In genomic region chr11:8692162-8692535, GRCm38 (mm10) we compare ENCODE assay signal across 12 mouse cellular contexts. TPM values are rescaled to one million over a fixed set of nuclear protein-coding genes. Genes with fewer than 3 reads are reported as not detected.
DNase-seq lines count a peak whose midpoint lies in the region; ATAC-seq and TF ChIP-seq lines count a peak whose summit lies in the region.
"Had no signal": no experiment of that assay in that cellular context is flagged by ENCODE, and none has a peak within 500 bp of the region (broad histone marks: within the 10 kb centered on the region; RNA-seq: fewer than 3 reads in every experiment).

No protein-coding gene starts in this region.

- H3K27me3 ChIP-seq in heart, embryonic 16.5 days (ENCODE audit: control insufficient read depth, insufficient read depth, low read length): no peaks in the 10 kb centered on the region
- no peaks in the 10 kb centered on the region for H3K27me3 ChIP-seq in neural tube, embryonic 11.5 days (ENCODE audit: control insufficient read depth, insufficient read depth, low read length)
- H3K27me3 ChIP-seq in neural tube, embryonic 15.5 days (replicated peaks): no peaks in the 10 kb centered on the region
- H3K27me3 ChIP-seq in limb, embryonic 11.5 days (ENCODE audit: control insufficient read depth, insufficient read depth, low read length): no peaks in the 10 kb centered on the region
- H3K27me3 ChIP-seq in stomach, postnatal 0 days (ENCODE audit: control insufficient read depth, insufficient read depth, low read length): no peaks in the 10 kb centered on the region

- no peak for DNase-seq in heart, postnatal 4 days
- DNase-seq in neural tube, embryonic 11.5 days (ENCODE audit: low spot score): no peak
- DNase-seq in limb, embryonic 11.5 days (ENCODE audit: low spot score): no peak
- DNase-seq in stomach, postnatal 0 days (ENCODE audit: low spot score): no peak
- no peak for DNase-seq in Muller cell, postnatal 12 days (ENCODE audit: inconsistent ontology term)
- no peak for DNase-seq in spleen, postnatal 4 days (ENCODE audit: low spot score in 2 of 2)
- DNase-seq: adrenal gland, postnatal 25 days; kidney, adult 18-20 months; thymus, postnatal 4 days had no signal

- peak overlapping the region; percentile 78 for H3K27ac ChIP-seq in heart, embryonic 16.5 days (ENCODE audit: low read length)
- no peak overlapping the region for H3K27ac ChIP-seq in neural tube, embryonic 11.5 days (ENCODE audit: low read depth, low read length)
- H3K27ac ChIP-seq in neural tube, embryonic 15.5 days (replicated peaks): no peak overlapping the region
- no peak overlapping the region; the same call in 1 of the 2 replicates for H3K27ac ChIP-seq in limb, embryonic 11.5 days (replicated peaks; ENCODE audit: low read depth, low read length)
- peak overlapping the region; percentile 69 for H3K27ac ChIP-seq in stomach, postnatal 0 days (replicated peaks)

- no peak overlapping the region for H3K4me3 ChIP-seq in heart, embryonic 16.5 days (ENCODE audit: low read length)
- no peak overlapping the region for H3K4me3 ChIP-seq in neural tube, embryonic 11.5 days (ENCODE audit: low read depth, low read length)
- no peak overlapping the region for H3K4me3 ChIP-seq in neural tube, embryonic 15.5 days (replicated peaks)
- no peak overlapping the region for H3K4me3 ChIP-seq in limb, embryonic 11.5 days (ENCODE audit: low read depth, low read length)
- no peak overlapping the region for H3K4me3 ChIP-seq in stomach, postnatal 0 days (ENCODE audit: low read depth, low read length)

- no peak for TF ChIP-seq CTCF in stomach, postnatal 0 days (IDR thresholded peaks at IDR 0.05; ENCODE audit: low read depth)

- no peaks in the 10 kb centered on the region for H3K9me3 ChIP-seq in heart, embryonic 16.5 days (replicated peaks; ENCODE audit: control insufficient read depth, low read length)
- H3K9me3 ChIP-seq in neural tube, embryonic 11.5 days (ENCODE audit: control insufficient read depth, low read length): no peaks in the 10 kb centered on the region
- no peaks in the 10 kb centered on the region for H3K9me3 ChIP-seq in neural tube, embryonic 15.5 days (replicated peaks)
- no peaks in the 10 kb centered on the region for H3K9me3 ChIP-seq in limb, embryonic 11.5 days (ENCODE audit: control insufficient read depth, low read length)
- H3K9me3 ChIP-seq in stomach, postnatal 0 days (ENCODE audit: control insufficient read depth, low read length): no peaks in the 10 kb centered on the region
- H3K9me3 ChIP-seq: G1E had no signal

- peaks cover 25% of the 10 kb centered on the region for H3K4me1 ChIP-seq in heart, embryonic 16.5 days (ENCODE audit: control insufficient read depth, insufficient read depth, low read length)
- H3K4me1 ChIP-seq in neural tube, embryonic 11.5 days (ENCODE audit: control insufficient read depth, insufficient read depth, low read length): peaks cover 14% of the 10 kb centered on the region; the same call in 1 of the 2 replicates
- H3K4me1 ChIP-seq in neural tube, embryonic 15.5 days: peaks cover 22% of the 10 kb centered on the region
- peaks cover 15% of the 10 kb centered on the region for H3K4me1 ChIP-seq in limb, embryonic 11.5 days (ENCODE audit: control insufficient read depth, insufficient read depth, low read length)
- H3K4me1 ChIP-seq in stomach, postnatal 0 days (replicated peaks; ENCODE audit: control insufficient read depth, insufficient read depth): peaks cover 10% of the 10 kb centered on the region

- no peak overlapping the region for H3K9ac ChIP-seq in heart, embryonic 16.5 days (ENCODE audit: low read length)
- no peak overlapping the region for H3K9ac ChIP-seq in neural tube, embryonic 11.5 days (ENCODE audit: low read length)
- H3K9ac ChIP-seq in neural tube, embryonic 15.5 days (replicated peaks): no peak overlapping the region
- no peak overlapping the region for H3K9ac ChIP-seq in limb, embryonic 11.5 days (ENCODE audit: low read length)
- H3K9ac ChIP-seq in stomach, postnatal 0 days (ENCODE audit: low read length): no peak overlapping the region

- no peak for TF ChIP-seq EP300 in stomach, postnatal 0 days (optimal IDR thresholded peaks at IDR 0.05)

- no peaks in the 10 kb centered on the region for H3K36me3 ChIP-seq in heart, embryonic 16.5 days (ENCODE audit: control insufficient read depth, insufficient read depth)
- no peaks in the 10 kb centered on the region for H3K36me3 ChIP-seq in neural tube, embryonic 11.5 days (ENCODE audit: control insufficient read depth, insufficient read depth, low read length)
- no peaks in the 10 kb centered on the region for H3K36me3 ChIP-seq in neural tube, embryonic 15.5 days
- no peaks in the 10 kb centered on the region for H3K36me3 ChIP-seq in limb, embryonic 11.5 days (ENCODE audit: control insufficient read depth, insufficient read depth, low read length)
- H3K36me3 ChIP-seq in stomach, postnatal 0 days (ENCODE audit: control insufficient read depth, insufficient read depth, low read length): no peaks in the 10 kb centered on the region
- H3K36me3 ChIP-seq: G1E had no signal

- 32% methylated on average over 6 of the region's 6 CpGs for WGBS in heart, embryonic 16.5 days
- WGBS in neural tube, embryonic 11.5 days: 68% methylated on average over 6 of the region's 6 CpGs
- 73% methylated on average over 6 of the region's 6 CpGs for WGBS in neural tube, embryonic 15.5 days
- 65% methylated on average over 6 of the region's 6 CpGs for WGBS in limb, embryonic 11.5 days
- 38% methylated on average over 6 of the region's 6 CpGs for WGBS in stomach, postnatal 0 days

- peak overlapping the region; percentile 33 for H3K4me2 ChIP-seq in heart, embryonic 16.5 days (ENCODE audit: low read depth, low read length)
- no peak overlapping the region for H3K4me2 ChIP-seq in neural tube, embryonic 11.5 days (ENCODE audit: low read depth)
- no peak overlapping the region for H3K4me2 ChIP-seq in neural tube, embryonic 15.5 days
- no peak overlapping the region for H3K4me2 ChIP-seq in limb, embryonic 11.5 days (ENCODE audit: low read depth, severe bottlenecking)
- no peak overlapping the region for H3K4me2 ChIP-seq in stomach, postnatal 0 days (replicated peaks; ENCODE audit: low read depth)

- ATAC-seq in heart, embryonic 16.5 days (replicated peaks; ENCODE audit: extremely low read depth, insufficient read depth, low FRiP score): no peak
- 0 out of 2 replicates have a peak, but pooled peaks have one; percentile 6 for ATAC-seq in neural tube, embryonic 11.5 days (ENCODE audit: insufficient read depth, low FRiP score, low TSS enrichment)
- ATAC-seq in neural tube, embryonic 15.5 days (ENCODE audit: low FRiP score): no peak
- peak; percentile 11; the same call in 1 of the 2 replicates for ATAC-seq in limb, embryonic 11.5 days (ENCODE audit: insufficient number of reproducible peaks, low FRiP score, low TSS enrichment, low read depth)
- ATAC-seq in stomach, postnatal 0 days (ENCODE audit: low FRiP score, low TSS enrichment): no peak

RNA-seq across cellular contexts. Expression of gene Tns3, which starts 27.8 kb away (rescaled TPM):
- polyA plus RNA-seq in heart, embryonic 16.5 days (2015; fragmentation: Nextera tagmentation; extraction: Ambion mirVana): 20.2 and 23.6 TPM in 2 replicates
- 10 to 100 TPM; 32.5 to 37.1 TPM for total RNA-seq in heart, postnatal 4 days (2021)
- polyA plus RNA-seq in neural tube, embryonic 11.5 days (2014; fragmentation: Nextera tagmentation; extraction: Ambion mirVana): 10.1 and 11.7 TPM in 2 replicates
- 7.6 and 11.1 TPM in 2 replicates for polyA plus RNA-seq in neural tube, embryonic 15.5 days (2015; fragmentation: Nextera tagmentation; extraction: Ambion mirVana)
- polyA plus RNA-seq in limb, embryonic 11.5 days (2014; fragmentation: Nextera tagmentation; extraction: Ambion mirVana): 26.0 and 26.7 TPM in 2 replicates
- polyA plus RNA-seq in stomach, postnatal 0 days (2015; fragmentation: Nextera tagmentation; extraction: Ambion mirVana): 10.4 and 10.5 TPM in 2 replicates
- polyA plus RNA-seq: G1E had no signal

Comparison
In these comparisons a context has a peak if more than half of its experiments do, and no peak if none do; other contexts are left out.
1. ATAC-seq: peak in neural tube, embryonic 11.5 days (single experiment) and limb, embryonic 11.5 days (single experiment); none in heart, embryonic 16.5 days (single experiment), neural tube, embryonic 15.5 days (single experiment) and stomach, postnatal 0 days (single experiment).
2. H3K27ac ChIP-seq: peak in heart, embryonic 16.5 days (single experiment) and stomach, postnatal 0 days (single experiment); none in neural tube, embryonic 11.5 days (single experiment), neural tube, embryonic 15.5 days (single experiment) and limb, embryonic 11.5 days (single experiment).